Mouse (Mus musculus): ENCODE data around the gene Ap1m2.

DNA sequence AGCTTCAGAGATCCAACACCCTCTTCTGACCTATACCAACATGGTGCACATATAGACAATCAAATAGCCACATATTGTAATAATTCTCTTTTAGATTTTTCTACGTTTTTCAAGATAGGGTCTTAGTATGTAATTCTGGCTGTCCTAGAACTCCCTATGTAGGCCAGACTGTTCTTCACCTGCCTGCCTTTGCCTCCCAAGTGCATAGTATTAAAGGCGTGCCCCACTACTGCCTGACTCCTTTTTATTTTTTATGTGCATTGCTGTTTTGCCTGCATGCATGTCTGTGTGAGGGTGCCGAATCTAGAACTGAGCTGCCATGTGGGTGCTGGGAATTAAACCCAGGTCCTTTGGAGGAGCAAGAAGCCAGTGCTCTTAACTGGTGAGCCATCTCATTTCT lies 19.9 kb downstream of the Ap1m2 start:
- TF ChIP-seq GATA1 (IDR thresholded peaks at IDR 0.05; ENCODE audit: borderline replicate concordance, low read length) (no peak), FLI1 (IDR thresholded peaks at IDR 0.05; ENCODE audit: low read length) (no peak)

Data from megakaryocyte, embryonic 14.5 days (primary cell).